Mouse (Mus musculus): ENCODE data around the gene Unk. TPM values are rescaled to one million over a fixed set of nuclear protein-coding genes. Genes with fewer than 3 reads are reported as not detected.
"Not testable (repeated sequence)": the region's sequence is repeated elsewhere in the genome, so short reads cannot be mapped to it uniquely, and the experiment has no call there.

Gene Unk
- total RNA-seq, 2 experiments from 2014 or later = 20.6 to 23.1 TPM

- DNase-seq (ENCODE audit: low spot score in 2 of 2) = no peak
Observed at GRCm38 (mm10) chr11:116009661-116010060, 20.5 kb upstream of the Unk start.

GRCm38 (mm10) chr11:116010146-116010545, 20.0 kb upstream of the Unk start:
- DNase-seq (ENCODE audit: low spot score in 2 of 2) = no peak

- no peak for DNase-seq (ENCODE audit: low spot score in 2 of 2)
Observed at GRCm38 (mm10) chr11:116010948-116011347, 19.2 kb upstream of the Unk start.

- DNase-seq (ENCODE audit: low spot score in 2 of 2) = no peak
Observed at GRCm38 (mm10) chr11:116011529-116012261, 18.4 kb upstream of the Unk start.

GRCm38 (mm10) chr11:116012262-116012947, 17.7 kb upstream of the Unk start, which contains the start of gene Galk1:
Gene Galk1 (minus strand): TSS chr11:116012719.
- peak; percentile 77 to 80 for DNase-seq (ENCODE audit: low spot score in 2 of 2)

GRCm38 (mm10) chr11:116014821-116015220, 15.3 kb upstream of the Unk start:
- no peak for DNase-seq (ENCODE audit: low spot score in 2 of 2)

- DNase-seq (ENCODE audit: low spot score in 2 of 2) = no peak
Observed at GRCm38 (mm10) chr11:116018106-116018505, 12.0 kb upstream of the Unk start.

- not testable (repeated sequence) for DNase-seq (ENCODE audit: low spot score in 2 of 2)
Observed at GRCm38 (mm10) chr11:116018867-116019266, 11.3 kb upstream of the Unk start.

GRCm38 (mm10) chr11:116019360-116019791, 10.7 kb upstream of the Unk start:
- DNase-seq (ENCODE audit: low spot score in 2 of 2) = no peak

- no peak for DNase-seq (ENCODE audit: low spot score in 2 of 2)
Observed at GRCm38 (mm10) chr11:116019976-116020411, 10.1 kb upstream of the Unk start.

- DNase-seq (ENCODE audit: low spot score in 2 of 2) = no peak
Observed at GRCm38 (mm10) chr11:116020519-116020922, 9.6 kb upstream of the Unk start.

GRCm38 (mm10) chr11:116021328-116022220, 8.5 kb upstream of the Unk start:
- DNase-seq (ENCODE audit: low spot score in 2 of 2) = no peak

GRCm38 (mm10) chr11:116022256-116022780, 7.8 kb upstream of the Unk start:
- no peak for DNase-seq (ENCODE audit: low spot score in 2 of 2)

GRCm38 (mm10) chr11:116023074-116023770, 6.9 kb upstream of the Unk start:
- not testable (repeated sequence) for DNase-seq (ENCODE audit: low spot score in 2 of 2)

GRCm38 (mm10) chr11:116023771-116024355, 6.3 kb upstream of the Unk start:
- DNase-seq (ENCODE audit: low spot score in 2 of 2) = peak; percentile 80 to 84

- peak; percentile 96 to 98 for DNase-seq (ENCODE audit: low spot score in 2 of 2)
Observed at GRCm38 (mm10) chr11:116024356-116024808, 5.7 kb upstream of the Unk start.

GRCm38 (mm10) chr11:116025056-116025845, 4.9 kb upstream of the Unk start:
- DNase-seq (ENCODE audit: low spot score in 2 of 2) = no peak

GRCm38 (mm10) chr11:116027756-116028155, 2.4 kb upstream of the Unk start, which contains the start of gene H3f3b:
Gene H3f3b (minus strand): TSS chr11:116027962.
- no peak for DNase-seq (ENCODE audit: low spot score in 2 of 2)

Measured in layer of hippocampus, adult 18-20 months (tissue).